Mouse (Mus musculus) CH12.LX (cell line): ENCODE results near the gene Sft2d1. TPM values are rescaled to one million over a fixed set of nuclear protein-coding genes. Genes with fewer than 3 reads are reported as not detected.

ENCODE experiments used
- DNase-seq: peaks from one replicate; pipeline ENCODE4 v3.0.0-alpha.2; 2013; ENCODE audit errors: extremely low read depth
- H3K27ac ChIP-seq: 2 replicates; pipeline ENCODE4 v1.5.1; 2012; ENCODE audit warnings: low read depth, mild to moderate bottlenecking, control low read depth, moderate library complexity; ENCODE audit not compliant: insufficient read depth
- H3K27me3 ChIP-seq: replicated peaks from 2 replicates; pipeline ENCODE3; 2012; ENCODE audit warnings: inconsistent platforms
- H3K36me3 ChIP-seq, 2 experiments: replicated peaks in 1 of 2; 2 replicates each; pipeline versions ENCODE3 to v1.6.1; 2012; ENCODE audit warnings: inconsistent platforms in 1 of 2, low read length in 1 of 2, mild to moderate bottlenecking in 1 of 2, mixed read lengths in 1 of 2, moderate library complexity in 1 of 2; ENCODE audit not compliant: control insufficient read depth in 1 of 2, insufficient read depth in 1 of 2
- H3K4me1 ChIP-seq, 2 experiments: 2 replicates each; pipeline ENCODE4 v1.6.1; 2012; ENCODE audit warnings: inconsistent platforms in 1 of 2, moderate library complexity in 1 of 2; ENCODE audit not compliant: insufficient read depth in 2 of 2, control insufficient read depth in 1 of 2
- H3K4me2 ChIP-seq: 2 replicates; pipeline ENCODE4 v1.6.1; 2012; ENCODE audit warnings: low read depth, mild to moderate bottlenecking, control low read depth; ENCODE audit not compliant: poor library complexity, insufficient read depth, severe bottlenecking
- H3K4me3 ChIP-seq, 3 experiments: fragments of 150-350 bp in 1 of 3; sonication (generic) in 1 of 3; replicated peaks in 1 of 3; 2 replicates each; pipeline versions ENCODE3 to v1.5.1; 2011 to 2012; ENCODE audit warnings: low read depth in 2 of 3, low read length in 2 of 3, mild to moderate bottlenecking in 2 of 3, moderate library complexity in 2 of 3, control low read depth in 1 of 3, improper control_type of control experiment in 1 of 3, inconsistent platforms in 1 of 3, mixed read lengths in 1 of 3; ENCODE audit not compliant: poor library complexity in 1 of 3
- H3K79me2 ChIP-seq: replicated peaks from 2 replicates; pipeline ENCODE4 v1.6.1; 2012; ENCODE audit warnings: mild to moderate bottlenecking, moderate library complexity; ENCODE audit not compliant: control insufficient read depth, poor library complexity, insufficient read depth, severe bottlenecking; ENCODE audit errors: extremely low read depth
- H3K9ac ChIP-seq: 2 replicates; pipeline ENCODE4 v1.6.1; 2012; ENCODE audit warnings: low read depth, mild to moderate bottlenecking, control low read depth, moderate library complexity; ENCODE audit not compliant: insufficient read depth
- H3K9me3 ChIP-seq: replicated peaks from 2 replicates; pipeline ENCODE3; 2012; ENCODE audit warnings: low read length, inconsistent platforms, mixed read lengths
- BHLHE40 ChIP-seq: IDR thresholded peaks from 2 replicates; pipeline ENCODE4 v1.6.1; 2011; ENCODE audit warnings: mild to moderate bottlenecking, low read depth, low read length, improper control_type of control experiment
- CHD1 ChIP-seq: IDR thresholded peaks from 2 replicates; pipeline ENCODE4 v1.6.1; 2012; ENCODE audit warnings: low read depth, low read length, improper control_type of control experiment, inconsistent platforms
- CHD2 ChIP-seq: IDR thresholded peaks from 2 replicates; pipeline ENCODE4 v1.6.1; 2011; ENCODE audit warnings: low read length, improper control_type of control experiment
- CTCF ChIP-seq, 2 experiments: IDR thresholded peaks in 1 of 2; conservative IDR thresholded peaks in 1 of 2; 2 replicates each; pipeline ENCODE4 v1.5.1; 2011 to 2012; ENCODE audit warnings: low read depth in 2 of 2, low read length in 2 of 2, improper control_type of control experiment in 1 of 2, inconsistent platforms in 1 of 2, mild to moderate bottlenecking in 1 of 2, moderate library complexity in 1 of 2
- E2F4 ChIP-seq: IDR thresholded peaks from 2 replicates; pipeline ENCODE4 v1.6.1; 2011; ENCODE audit warnings: low read depth, low read length, improper control_type of control experiment; ENCODE audit not compliant: insufficient replicate concordance
- ELF1 ChIP-seq: IDR thresholded peaks from 2 replicates; pipeline ENCODE4 v1.6.1; 2014; ENCODE audit warnings: low read depth, mild to moderate bottlenecking, inconsistent platforms, low read length, improper control_type of control experiment
- EP300 ChIP-seq: IDR thresholded peaks from 2 replicates; pipeline ENCODE4 v1.6.1; 2011; ENCODE audit warnings: low read length, improper control_type of control experiment
- ETS1 ChIP-seq: conservative IDR thresholded peaks from 2 replicates; pipeline ENCODE4 v1.6.1; 2012; ENCODE audit warnings: low read depth, mild to moderate bottlenecking, inconsistent platforms, low read length, improper control_type of control experiment, moderate library complexity
- GABPA ChIP-seq: IDR thresholded peaks from 2 replicates; pipeline ENCODE4 v1.6.1; 2012; ENCODE audit warnings: low read depth, low read length, improper control_type of control experiment, inconsistent platforms; ENCODE audit not compliant: insufficient replicate concordance
- HCFC1 ChIP-seq: IDR thresholded peaks from 2 replicates; pipeline ENCODE4 v1.6.1; 2012; ENCODE audit warnings: low read depth, mild to moderate bottlenecking, inconsistent platforms, low read length, improper control_type of control experiment
- IRF4 ChIP-seq: IDR thresholded peaks from 2 replicates; pipeline ENCODE4 v1.6.1; 2014; ENCODE audit warnings: low read depth, mild to moderate bottlenecking, inconsistent platforms, low read length, improper control_type of control experiment
- JUN ChIP-seq: IDR thresholded peaks from 2 replicates; pipeline ENCODE4 v1.6.1; 2011; ENCODE audit warnings: low read depth, mild to moderate bottlenecking, low read length, improper control_type of control experiment, moderate library complexity; ENCODE audit not compliant: insufficient read depth
- JUND ChIP-seq: conservative IDR thresholded peaks from 2 replicates; pipeline ENCODE4 v1.6.1; 2011; ENCODE audit warnings: low read depth, low read length, improper control_type of control experiment
- KAT2A ChIP-seq: IDR thresholded peaks from 2 replicates; pipeline ENCODE4 v1.6.1; 2012; ENCODE audit warnings: low read length, improper control_type of control experiment, inconsistent platforms; ENCODE audit not compliant: insufficient replicate concordance
- MAFK ChIP-seq: IDR thresholded peaks from 2 replicates; pipeline ENCODE4 v1.6.1; 2011; ENCODE audit warnings: low read length, improper control_type of control experiment; ENCODE audit not compliant: insufficient replicate concordance
- MAX ChIP-seq: IDR thresholded peaks from 2 replicates; pipeline ENCODE4 v1.6.1; 2011; ENCODE audit warnings: low read length, improper control_type of control experiment
- MAZ ChIP-seq: IDR thresholded peaks from 2 replicates; pipeline ENCODE4 v1.6.1; 2012; ENCODE audit warnings: low read depth, mild to moderate bottlenecking, inconsistent platforms, low read length, improper control_type of control experiment, moderate library complexity
- MEF2A ChIP-seq: IDR thresholded peaks from 2 replicates; pipeline ENCODE4 v1.6.1; 2014; ENCODE audit warnings: low read depth, mild to moderate bottlenecking, inconsistent platforms, low read length, improper control_type of control experiment, borderline replicate concordance
- MXI1 ChIP-seq: IDR thresholded peaks from 2 replicates; pipeline ENCODE4 v1.6.1; 2011; ENCODE audit warnings: mild to moderate bottlenecking, low read depth, low read length, improper control_type of control experiment
- MYC ChIP-seq: IDR thresholded peaks from 2 replicates; pipeline ENCODE4 v1.6.1; 2011; ENCODE audit warnings: low read depth, mild to moderate bottlenecking, improper control_type of control experiment, low read length
- NELFE ChIP-seq: IDR thresholded peaks from 2 replicates; pipeline ENCODE4 v1.6.1; 2011; ENCODE audit warnings: low read depth, low read length, improper control_type of control experiment
- NRF1 ChIP-seq: IDR thresholded peaks from 2 replicates; pipeline ENCODE4 v1.6.1; 2014; ENCODE audit warnings: low read depth, mild to moderate bottlenecking, inconsistent platforms, low read length, improper control_type of control experiment, moderate library complexity
- PAX5 ChIP-seq: IDR thresholded peaks from 2 replicates; pipeline ENCODE4 v1.6.1; 2012; ENCODE audit warnings: low read length, inconsistent platforms, mixed read lengths
- POLR2A ChIP-seq: IDR thresholded peaks from 2 replicates; pipeline ENCODE4 v1.6.1; 2011; ENCODE audit warnings: low read depth, mild to moderate bottlenecking, improper control_type of control experiment, low read length
- POLR2AphosphoS2 ChIP-seq: IDR thresholded peaks from 2 replicates; pipeline ENCODE4 v1.6.1; 2011; ENCODE audit warnings: low read depth, low read length, improper control_type of control experiment
- RAD21 ChIP-seq: IDR thresholded peaks from 2 replicates; pipeline ENCODE4 v1.6.1; 2011; ENCODE audit warnings: low read depth, mild to moderate bottlenecking, low read length, improper control_type of control experiment, moderate library complexity
- RCOR1 ChIP-seq: conservative IDR thresholded peaks from 2 replicates; pipeline ENCODE4 v1.6.1; 2012; ENCODE audit warnings: low read depth, mild to moderate bottlenecking, inconsistent platforms, low read length, improper control_type of control experiment
- SIN3A ChIP-seq: IDR thresholded peaks from 2 replicates; pipeline ENCODE4 v1.6.1; 2012; ENCODE audit warnings: low read length, improper control_type of control experiment, inconsistent platforms
- SMC3 ChIP-seq: IDR thresholded peaks from 2 replicates; pipeline ENCODE4 v1.6.1; 2011; ENCODE audit warnings: low read depth, low read length, improper control_type of control experiment
- TBP ChIP-seq: conservative IDR thresholded peaks from 2 replicates; pipeline ENCODE4 v1.6.1; 2011; ENCODE audit warnings: low read depth, low read length, improper control_type of control experiment
- TCF12 ChIP-seq: IDR thresholded peaks from 2 replicates; pipeline ENCODE4 v1.6.1; 2014; ENCODE audit warnings: low read depth, mild to moderate bottlenecking, inconsistent platforms, low read length, improper control_type of control experiment
- UBTF ChIP-seq: IDR thresholded peaks from 2 replicates; pipeline ENCODE4 v1.6.1; 2012; ENCODE audit warnings: low read depth, mild to moderate bottlenecking, inconsistent platforms, low read length, improper control_type of control experiment, moderate library complexity
- USF1 ChIP-seq: IDR thresholded peaks from 2 replicates; pipeline ENCODE4 v1.6.1; 2014; ENCODE audit warnings: low read depth, mild to moderate bottlenecking, inconsistent platforms, low read length, improper control_type of control experiment
- USF2 ChIP-seq: conservative IDR thresholded peaks from 2 replicates; pipeline ENCODE4 v1.6.1; 2011; ENCODE audit warnings: low read depth, low read length, improper control_type of control experiment
- ZC3H11A ChIP-seq: IDR thresholded peaks from 2 replicates; pipeline ENCODE4 v1.6.1; 2012; ENCODE audit warnings: low read depth, mild to moderate bottlenecking, inconsistent platforms, low read length, improper control_type of control experiment
- ZKSCAN1 ChIP-seq: IDR thresholded peaks from 2 replicates; pipeline ENCODE4 v1.6.1; 2012; ENCODE audit warnings: low read depth, inconsistent platforms, low read length, improper control_type of control experiment, borderline replicate concordance
- ZMIZ1 ChIP-seq: IDR thresholded peaks from 2 replicates; pipeline ENCODE4 v1.6.1; 2012; ENCODE audit warnings: low read depth, mild to moderate bottlenecking, inconsistent platforms, low read length, improper control_type of control experiment
- ZNF384 ChIP-seq: IDR thresholded peaks from 2 replicates; pipeline ENCODE4 v1.6.1; 2012; ENCODE audit warnings: low read depth, low read length, improper control_type of control experiment, inconsistent platforms
- dilution Hi-C: fragments of 300-500 bp; cut with MboI; formaldehyde crosslinking; loops from 2 replicates; pipeline ENCODE4 v1.14.3; 2020; ENCODE audit warnings: low sequenced_read_pairs; ENCODE audit not compliant: extremely low pct_unique_long_range_greater_than_20kb, extremely low pct_ligation_motif_present
- in situ Hi-C: fragments of 300-500 bp; cut with MboI; formaldehyde crosslinking; loops from 3 replicates; pipeline ENCODE4 v1.14.3; 2019; ENCODE audit warnings: low sequenced_read_pairs, low pct_ligation_motif_present, low pct_unique_long_range_greater_than_20kb, mixed read lengths
- polyA plus RNA-seq: library from polyadenylated mRNA; unstranded; fragments of >175 nt; gene quantifications from 2 replicates; pipeline ENCODE4 v1.2.1, GENCODE M21; 2012; ENCODE audit warnings: low read depth; ENCODE audit not compliant: insufficient read length
- total RNA-seq, 2 experiments: library from RNA; depleted of rRNA; stranded (reverse); fragments of 300-350 nt in 1 of 2; fragments of >200 nt in 1 of 2; gene quantifications; 2 replicates each; pipeline ENCODE4 v1.2.3; 2012 to 2014

Gene Sft2d1
- total RNA-seq (2012; rRNA removed) (63.4 and 71.7 TPM in 2 replicates), total RNA-seq (2014; rRNA removed) (121 and 127 TPM in 2 replicates), polyA plus RNA-seq (63.8 and 75.1 TPM in 2 replicates)

GRCm38 (mm10) chr17:8310838-8311614 is at the start of gene Sft2d1:
Gene Sft2d1, plus strand, starts transcription at chr17:8311102.
- no peak within 1 kb of the TSS for H3K27ac ChIP-seq
- H3K4me2 ChIP-seq: peak within 1 kb of the TSS; percentile 97
- TF ChIP-seq HCFC1 (peak; percentile 90), POLR2A (peak; percentile 73), MAZ (no peak), KAT2A (peak; percentile 81; the same call in 1 of the 2 replicates), TBP (no peak), GABPA (no peak; the same call in 1 of the 2 replicates), CTCF (conservative IDR thresholded peaks at IDR 0.05 in 1 of 2, IDR thresholded peaks at IDR 0.05 in 1 of 2; ENCODE audit: low read depth in 2 of 2, low read length in 2 of 2) (no peak), EP300 (no peak), NELFE (no peak; the same call in 1 of the 2 replicates), UBTF (no peak), MEF2A (0 out of 2 replicates have a peak, but pooled peaks have one; percentile 27), ZNF384 (no peak), PAX5 (no peak), MAFK (no peak), MYC (no peak), RAD21 (no peak), TCF12 (peak; percentile 45), JUND (no peak), ZKSCAN1 (no peak), POLR2AphosphoS2 (no peak), ZMIZ1 (no peak), CHD2 (no peak), BHLHE40 (no peak), JUN (no peak), ELF1 (peak; percentile 98), CHD1 (no peak), ZC3H11A (no peak), RCOR1 (0 out of 2 replicates have a peak, but pooled peaks have one; percentile 30), NRF1 (peak; percentile 88), IRF4 (0 out of 2 replicates have a peak, but pooled peaks have one; percentile 5), USF2 (no peak), E2F4 (no peak), SMC3 (no peak), MAX (no peak), SIN3A (peak; percentile 96), USF1 (no peak), MXI1 (peak; percentile 87), ETS1 (no peak)
- H3K4me3 ChIP-seq: peak within 1 kb of the TSS; percentile 76 to 99 (median 97)
- no peaks in the 10 kb centered on the region for H3K9me3 ChIP-seq
- in situ Hi-C loops (loop anchor here (10.0 kb wide), 1 partner anchor 64 kb away; no protein-coding TSS in a partner anchor), dilution Hi-C loops (no loop called here)
- peak; percentile 94 for DNase-seq
- peaks cover 9 to 31% of the 10 kb centered on the region in 2 experiments for H3K4me1 ChIP-seq
- peaks cover 0 to 31% of the 10 kb centered on the region in 2 experiments for H3K36me3 ChIP-seq
- H3K9ac ChIP-seq: peak within 1 kb of the TSS; percentile 84
- no peaks in the 10 kb centered on the region for H3K27me3 ChIP-seq
- H3K79me2 ChIP-seq: peaks cover 28% of the 10 kb centered on the region
